ENCODE assay signal across 8 mouse cellular contexts in genomic region chr15:5143361-5144020, GRCm38 (mm10). TPM values are rescaled to one million over a fixed set of nuclear protein-coding genes. Genes with fewer than 3 reads are reported as not detected.
DNase-seq lines count a peak whose midpoint lies in the region; ATAC-seq lines count a peak whose summit lies in the region.

Gene Prkaa1 (plus strand): TSS chr15:5143861.

- peak; percentile 20 for ATAC-seq in common myeloid progenitor, adult 5-6 weeks (replicated peaks; ENCODE audit: low read depth, poor library complexity, severe bottlenecking)
- ATAC-seq in megakaryocyte, adult 5-6 weeks (ENCODE audit: poor library complexity, severe bottlenecking) = peak; percentile 88

- peak; percentile 82 to 93 for DNase-seq in adrenal gland, adult (ENCODE audit: inconsistent age in 2 of 2, low spot score in 1 of 2)
- peak; percentile 79 for DNase-seq in gastrocnemius, postnatal 10 days
- DNase-seq in induced T-regulatory cell, adult 2 months (ENCODE audit: low read depth) = peak; percentile 74
- DNase-seq in left cerebral cortex, adult 8-10 months (ENCODE audit: low spot score in 2 of 2) = peak; percentile 43
- peak; percentile 83 for DNase-seq in right cerebral cortex, postnatal 25 days
- DNase-seq in urinary bladder, postnatal 36 days (ENCODE audit: low spot score in 2 of 2) = peak; percentile 56 to 70

RNA-seq across cellular contexts. Expression of gene Prkaa1, which starts in this region (rescaled TPM):
- 31.5 and 39.9 TPM in 2 replicates for total RNA-seq in common myeloid progenitor, adult 5-6 weeks (2017)
- 10 to 100 TPM; 13.0 to 15.1 TPM for total RNA-seq in gastrocnemius, postnatal 10 days (2021)
- total RNA-seq in left cerebral cortex, adult 8-10 months (2022) = 10 to 100 TPM; 23.2 to 24.7 (median 24.2) TPM
- 36.2 and 42.8 TPM in 2 replicates for total RNA-seq in megakaryocyte, adult 5-6 weeks (2015)
- total RNA-seq in megakaryocyte, adult 5-6 weeks (2017) = 30.5 and 31.1 TPM in 2 replicates

Comparison
In these comparisons a context has a peak if more than half of its experiments do, and no peak if none do; other contexts are left out.
1. Peak in every context shown above with its lines: DNase-seq and ATAC-seq.